Mouse (Mus musculus) bone marrow macrophage, adult 2 months (primary cell): ENCODE data around the gene Slc2a12.

Experiments used
- CTCF ChIP-seq: IDR thresholded peaks from 2 replicates; pipeline ENCODE4 v1.5.1; 2012; ENCODE audit warnings: low read depth, mild to moderate bottlenecking, low read length, moderate library complexity
- POLR2A ChIP-seq: IDR thresholded peaks from 2 replicates; pipeline ENCODE4 v1.6.1; 2012; ENCODE audit warnings: mild to moderate bottlenecking, low read depth, low read length, borderline replicate concordance

GRCm38 (mm10) chr10:22696864-22697263 is 52.1 kb downstream of the Slc2a12 start:
- TF ChIP-seq CTCF (no peak), POLR2A (no peak)
